In the genomic region with DNA sequence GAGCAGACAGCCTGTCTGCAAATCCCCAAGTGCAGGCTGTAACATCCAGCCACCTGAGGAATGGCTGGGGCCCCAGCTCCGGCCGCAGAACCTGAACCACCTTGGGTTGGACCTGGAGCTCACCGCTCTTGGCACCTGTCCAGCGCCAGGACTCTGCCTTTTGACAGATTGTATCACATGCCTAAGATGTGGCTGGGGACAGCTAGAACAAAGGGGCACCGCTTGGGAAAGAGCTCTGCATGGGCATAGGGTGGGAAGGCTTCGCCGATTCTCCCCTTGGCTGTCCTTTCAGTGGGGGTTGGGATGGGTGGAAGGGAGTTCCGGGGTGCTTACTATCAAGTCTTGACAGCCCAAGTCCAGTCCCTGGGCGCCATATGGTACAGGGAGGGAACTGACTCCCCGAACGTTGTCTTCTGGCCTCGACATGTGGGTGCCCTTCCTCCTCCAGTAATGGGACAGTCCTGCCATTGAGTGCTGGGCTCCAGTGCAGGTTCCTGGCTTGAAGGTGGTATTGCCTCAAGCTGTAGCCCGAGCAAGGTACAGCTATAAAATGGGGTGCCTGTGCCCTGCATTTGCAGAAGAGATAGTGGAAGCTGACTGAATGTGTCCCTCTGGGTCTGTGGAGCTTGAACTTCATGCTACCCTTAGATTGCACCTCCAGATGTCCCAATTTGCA, we compare ENCODE assay signal across 9 mouse cellular contexts. TPM values are rescaled to one million over a fixed set of nuclear protein-coding genes. Genes with fewer than 3 reads are reported as not detected.
A peak's percentile ranks its signal among the peaks of the same experiment; 100 is the strongest.
DNase-seq lines count a peak whose midpoint lies in the region; ATAC-seq and TF ChIP-seq lines count a peak whose summit lies in the region.
"Had no signal": no experiment of that assay in that cellular context is flagged by ENCODE, and none has a peak within 500 bp of the region (broad histone marks: within the 10 kb centered on the region; RNA-seq: fewer than 3 reads in every experiment).

No protein-coding gene starts in this region.

- no peak for TF ChIP-seq CTCF in lung, postnatal 0 days (IDR thresholded peaks at IDR 0.05)

- DNase-seq in lung, postnatal 0 days (ENCODE audit: low spot score) = no peak
- DNase-seq in lung, postnatal 4 days = no peak
- no peak for DNase-seq in c-Kit-positive CD71-positive TER-119-positive erythroid progenitor cells, embryonic 14.5 days (ENCODE audit: low spot score)
- DNase-seq in MN1 (ENCODE audit: low spot score) = no peak
- no peak for DNase-seq in urinary bladder, postnatal 25 days (ENCODE audit: low spot score)

- TF ChIP-seq EP300 in lung, postnatal 0 days (IDR thresholded peaks at IDR 0.05) = no peak

- peak overlapping the region; percentile 14; the same call in 1 of the 2 replicates for H3K27ac ChIP-seq in lung, postnatal 0 days (ENCODE audit: low read length)
- peak overlapping the region; percentile 78 for H3K27ac ChIP-seq in embryonic facial prominence, embryonic 15.5 days (replicated peaks)
- H3K27ac ChIP-seq in kidney, embryonic 14.5 days (ENCODE audit: low read depth, low read length) = no peak overlapping the region
- H3K27ac ChIP-seq in neural tube, embryonic 14.5 days (ENCODE audit: low read depth, low read length) = no peak overlapping the region
- H3K27ac ChIP-seq: midbrain, embryonic 12.5 days had no signal

- H3K4me3 ChIP-seq in lung, postnatal 0 days (ENCODE audit: low read depth, low read length) = no peak overlapping the region
- H3K4me3 ChIP-seq in embryonic facial prominence, embryonic 15.5 days (replicated peaks) = no peak overlapping the region
- no peak overlapping the region for H3K4me3 ChIP-seq in kidney, embryonic 14.5 days (ENCODE audit: low read length)
- H3K4me3 ChIP-seq in neural tube, embryonic 14.5 days (ENCODE audit: low read depth, low read length) = no peak overlapping the region
- H3K4me3 ChIP-seq: midbrain, embryonic 12.5 days had no signal

- no peaks in the 10 kb centered on the region for H3K27me3 ChIP-seq in lung, postnatal 0 days (replicated peaks; ENCODE audit: insufficient read depth, low read length)
- H3K27me3 ChIP-seq in embryonic facial prominence, embryonic 15.5 days = no peaks in the 10 kb centered on the region
- H3K27me3 ChIP-seq in kidney, embryonic 14.5 days (ENCODE audit: control insufficient read depth, insufficient read depth, low read length) = no peaks in the 10 kb centered on the region
- no peaks in the 10 kb centered on the region for H3K27me3 ChIP-seq in neural tube, embryonic 14.5 days (ENCODE audit: control insufficient read depth, insufficient read depth, low read length)

- WGBS in lung, postnatal 0 days = 58% methylated on average over 13 of the region's 13 CpGs
- WGBS in embryonic facial prominence, embryonic 15.5 days = 51% methylated on average over 13 of the region's 13 CpGs
- 66% methylated on average over 13 of the region's 13 CpGs for WGBS in kidney, embryonic 14.5 days
- 73% methylated on average over 13 of the region's 13 CpGs for WGBS in neural tube, embryonic 14.5 days

- H3K9ac ChIP-seq in lung, postnatal 0 days (replicated peaks; ENCODE audit: low read depth) = 0 out of 2 replicates have a peak overlapping the region, but pooled peaks have one; percentile 2
- H3K9ac ChIP-seq in embryonic facial prominence, embryonic 15.5 days = no peak overlapping the region
- peak overlapping the region; percentile 28; the same call in 1 of the 2 replicates for H3K9ac ChIP-seq in kidney, embryonic 14.5 days (ENCODE audit: low read depth, low read length)
- H3K9ac ChIP-seq in neural tube, embryonic 14.5 days (replicated peaks; ENCODE audit: low read depth, low read length) = 0 out of 2 replicates have a peak overlapping the region, but pooled peaks have one; percentile 7
- H3K9ac ChIP-seq: midbrain, embryonic 12.5 days had no signal

- H3K4me1 ChIP-seq in lung, postnatal 0 days (ENCODE audit: insufficient read depth, low read depth, low read length) = peaks cover 31% of the 10 kb centered on the region
- peaks cover 60% of the 10 kb centered on the region for H3K4me1 ChIP-seq in embryonic facial prominence, embryonic 15.5 days
- peaks cover 48% of the 10 kb centered on the region for H3K4me1 ChIP-seq in kidney, embryonic 14.5 days (ENCODE audit: control insufficient read depth, insufficient read depth, low read length)
- peaks cover 11% of the 10 kb centered on the region for H3K4me1 ChIP-seq in neural tube, embryonic 14.5 days (ENCODE audit: control insufficient read depth, insufficient read depth, low read length)

- no peak for ATAC-seq in lung, postnatal 0 days
- ATAC-seq in embryonic facial prominence, embryonic 15.5 days (ENCODE audit: insufficient number of reproducible peaks, low FRiP score, low TSS enrichment, low read depth) = no peak
- no peak for ATAC-seq in kidney, embryonic 14.5 days (ENCODE audit: low FRiP score, low TSS enrichment)
- no peak; the same call in 1 of the 2 replicates for ATAC-seq in neural tube, embryonic 14.5 days (ENCODE audit: low read depth)

- 0 out of 2 replicates have a peak overlapping the region, but pooled peaks have one; percentile 19 for H3K4me2 ChIP-seq in lung, postnatal 0 days (replicated peaks; ENCODE audit: low read depth, low read length)
- peak overlapping the region; percentile 22; the same call in 1 of the 2 replicates for H3K4me2 ChIP-seq in embryonic facial prominence, embryonic 15.5 days (replicated peaks)
- H3K4me2 ChIP-seq in kidney, embryonic 14.5 days (replicated peaks; ENCODE audit: low read depth, low read length) = 0 out of 2 replicates have a peak overlapping the region, but pooled peaks have one; percentile 21
- H3K4me2 ChIP-seq in neural tube, embryonic 14.5 days (ENCODE audit: low read depth, low read length) = no peak overlapping the region
- H3K4me2 ChIP-seq: midbrain, embryonic 12.5 days had no signal

- no peaks in the 10 kb centered on the region for H3K9me3 ChIP-seq in lung, postnatal 0 days (ENCODE audit: low read length)
- H3K9me3 ChIP-seq in embryonic facial prominence, embryonic 15.5 days (replicated peaks) = no peaks in the 10 kb centered on the region
- no peaks in the 10 kb centered on the region for H3K9me3 ChIP-seq in kidney, embryonic 14.5 days (ENCODE audit: control insufficient read depth, low read length)
- no peaks in the 10 kb centered on the region for H3K9me3 ChIP-seq in neural tube, embryonic 14.5 days (ENCODE audit: control insufficient read depth, low read length)
- H3K9me3 ChIP-seq: midbrain, embryonic 12.5 days had no signal

- H3K36me3 ChIP-seq in lung, postnatal 0 days (ENCODE audit: insufficient read depth, low read length) = no peaks in the 10 kb centered on the region
- no peaks in the 10 kb centered on the region for H3K36me3 ChIP-seq in embryonic facial prominence, embryonic 15.5 days
- no peaks in the 10 kb centered on the region for H3K36me3 ChIP-seq in kidney, embryonic 14.5 days (ENCODE audit: control insufficient read depth, insufficient read depth, low read length)
- no peaks in the 10 kb centered on the region for H3K36me3 ChIP-seq in neural tube, embryonic 14.5 days (ENCODE audit: control insufficient read depth, insufficient read depth, low read length)
- H3K36me3 ChIP-seq: midbrain, embryonic 12.5 days had no signal

RNA-seq across cellular contexts. Expression of a gene that starts 21.1 kb away (rescaled TPM):
- polyA plus RNA-seq in lung, postnatal 0 days (2015; fragmentation: Nextera tagmentation; extraction: Ambion mirVana) = 937 and 987 TPM in 2 replicates
- 1,780 and 1,815 TPM in 2 replicates for polyA plus RNA-seq in embryonic facial prominence, embryonic 15.5 days (2015; fragmentation: Nextera tagmentation; extraction: Ambion mirVana)
- polyA plus RNA-seq in kidney, embryonic 14.5 days (2014; fragmentation: Nextera tagmentation; extraction: Ambion mirVana) = 1,879 and 2,111 TPM in 2 replicates
- polyA plus RNA-seq in neural tube, embryonic 14.5 days (2014; fragmentation: Nextera tagmentation; extraction: Ambion mirVana) = 903 and 934 TPM in 2 replicates

RNA-seq across cellular contexts. Expression of a gene that starts 26.9 kb away (rescaled TPM):
- polyA plus RNA-seq in lung, postnatal 0 days (2015; fragmentation: Nextera tagmentation; extraction: Ambion mirVana) = 13.1 and 14.5 TPM in 2 replicates
- polyA plus RNA-seq in embryonic facial prominence, embryonic 15.5 days (2015; fragmentation: Nextera tagmentation; extraction: Ambion mirVana) = 36.2 and 36.4 TPM in 2 replicates
- 44.3 and 56.0 TPM in 2 replicates for polyA plus RNA-seq in kidney, embryonic 14.5 days (2014; fragmentation: Nextera tagmentation; extraction: Ambion mirVana)
- 41.9 and 45.2 TPM in 2 replicates for polyA plus RNA-seq in neural tube, embryonic 14.5 days (2014; fragmentation: Nextera tagmentation; extraction: Ambion mirVana)

RNA-seq across cellular contexts. Expression of a gene that starts 31.7 kb away (rescaled TPM):
- 56.4 and 59.3 TPM in 2 replicates for polyA plus RNA-seq in lung, postnatal 0 days (2015; fragmentation: Nextera tagmentation; extraction: Ambion mirVana)
- 51.5 and 52.8 TPM in 2 replicates for polyA plus RNA-seq in embryonic facial prominence, embryonic 15.5 days (2015; fragmentation: Nextera tagmentation; extraction: Ambion mirVana)
- 21.9 and 22.4 TPM in 2 replicates for polyA plus RNA-seq in kidney, embryonic 14.5 days (2014; fragmentation: Nextera tagmentation; extraction: Ambion mirVana)
- polyA plus RNA-seq in neural tube, embryonic 14.5 days (2014; fragmentation: Nextera tagmentation; extraction: Ambion mirVana) = 8.5 and 11.1 TPM in 2 replicates

RNA-seq across cellular contexts. Expression of a gene that starts 53.6 kb away (rescaled TPM):
- polyA plus RNA-seq in lung, postnatal 0 days (2015; fragmentation: Nextera tagmentation; extraction: Ambion mirVana) = 15.7 and 18.0 TPM in 2 replicates
- 29.2 and 32.8 TPM in 2 replicates for polyA plus RNA-seq in embryonic facial prominence, embryonic 15.5 days (2015; fragmentation: Nextera tagmentation; extraction: Ambion mirVana)
- 16.4 and 20.9 TPM in 2 replicates for polyA plus RNA-seq in kidney, embryonic 14.5 days (2014; fragmentation: Nextera tagmentation; extraction: Ambion mirVana)
- polyA plus RNA-seq in neural tube, embryonic 14.5 days (2014; fragmentation: Nextera tagmentation; extraction: Ambion mirVana) = 26.0 and 32.6 TPM in 2 replicates

Comparison
In these comparisons a context has a peak if more than half of its experiments do, and no peak if none do; other contexts are left out.
1. H3K27ac ChIP-seq: peak in lung, postnatal 0 days (single experiment) and embryonic facial prominence, embryonic 15.5 days (single experiment); none in kidney, embryonic 14.5 days (single experiment) and neural tube, embryonic 14.5 days (single experiment).